Mouse (Mus musculus) neural tube, embryonic 14.5 days (tissue): ENCODE measurements around the gene Nup85. TPM values are rescaled to one million over a fixed set of nuclear protein-coding genes. Genes with fewer than 3 reads are reported as not detected.

Experiments
- ATAC-seq: fragments of 200-750 bp; cut with Nextera tagmentation; 2 replicates; pipeline ENCODE4 v1.8.0; 2017; ENCODE audit warnings: low read depth, mild to moderate bottlenecking, moderate TSS enrichment, moderate library complexity
- H3K27ac ChIP-seq: fragments of 300-500 bp; sonication (generic); 2 replicates; pipeline ENCODE4 v1.5.1; 2014; ENCODE audit warnings: low read depth, mild to moderate bottlenecking, control low read depth, low read length, moderate library complexity, mixed read lengths
- H3K27me3 ChIP-seq: fragments of 300-500 bp; sonication (generic); 2 replicates; pipeline ENCODE4 v1.6.1; 2014; ENCODE audit warnings: low read length; ENCODE audit not compliant: control insufficient read depth, insufficient read depth
- H3K36me3 ChIP-seq: fragments of 300-500 bp; sonication (generic); 2 replicates; pipeline ENCODE4 v1.6.1; 2014; ENCODE audit warnings: low read length, mixed read lengths; ENCODE audit not compliant: control insufficient read depth, insufficient read depth
- H3K4me1 ChIP-seq: fragments of 300-500 bp; sonication (generic); 2 replicates; pipeline ENCODE4 v1.6.1; 2014; ENCODE audit warnings: low read length; ENCODE audit not compliant: control insufficient read depth, insufficient read depth
- H3K4me2 ChIP-seq: fragments of 300-500 bp; sonication (generic); 2 replicates; pipeline ENCODE4 v1.6.1; 2014; ENCODE audit warnings: mild to moderate bottlenecking, low read depth, low read length, control low read depth
- H3K4me3 ChIP-seq: fragments of 300-500 bp; sonication (generic); 2 replicates; pipeline ENCODE4 v1.5.1; 2014; ENCODE audit warnings: low read depth, low read length, control low read depth, mixed read lengths
- H3K9ac ChIP-seq: fragments of 300-500 bp; sonication (generic); replicated peaks from 2 replicates; pipeline ENCODE4 v1.6.1; 2014; ENCODE audit warnings: low read depth, mild to moderate bottlenecking, control low read depth, low read length, mixed read lengths
- H3K9me3 ChIP-seq: fragments of 300-500 bp; sonication (generic); 2 replicates; pipeline ENCODE4 v1.6.1; 2016; ENCODE audit warnings: low read length; ENCODE audit not compliant: control insufficient read depth
- WGBS: fragments of 180-500 bp; shearing (Covaris S2); extraction: QIAGEN DNeasy Blood & Tissue Kit; methylation state at CpG from one replicate; pipeline ENCODE4 v1.1.7; 2014; 5-methylcytosine and 5-hydroxymethylcytosine counted together
- polyA plus RNA-seq: library from polyadenylated mRNA; unstranded; fragments of >200 nt; fragmentation: Nextera tagmentation; extraction: Ambion mirVana; gene quantifications from 2 replicates; pipeline ENCODE4 v1.2.1, GENCODE M21; 2014

Gene Nup85
- polyA plus RNA-seq, 1 experiment from 2014 or later, result 98.2 TPM

- H3K4me1 ChIP-seq, result peaks cover 23% of the 10 kb centered on the region
- 94% methylated on average over 18 of the region's 18 CpGs for WGBS
- no peak for ATAC-seq
- H3K27ac ChIP-seq, result no peak overlapping the region
- no peaks in the 10 kb centered on the region for H3K9me3 ChIP-seq
- no peak overlapping the region for H3K4me3 ChIP-seq
- H3K27me3 ChIP-seq, result no peaks in the 10 kb centered on the region
- no peak overlapping the region for H3K9ac ChIP-seq
- no peak overlapping the region for H3K4me2 ChIP-seq
- peaks cover 29% of the 10 kb centered on the region for H3K36me3 ChIP-seq
These were observed 42.5 kb downstream of the Nup85 start for GRCm38 (mm10) chr11:115606733-115607132.

- no peaks in the 10 kb centered on the region for H3K9me3 ChIP-seq
- no peaks in the 10 kb centered on the region for H3K27me3 ChIP-seq
- H3K27ac ChIP-seq, result no peak overlapping the region
- no peak overlapping the region for H3K4me3 ChIP-seq
- ATAC-seq, result no peak
- H3K9ac ChIP-seq, result no peak overlapping the region
- no peak overlapping the region for H3K4me2 ChIP-seq
- H3K4me1 ChIP-seq, result peaks cover 14% of the 10 kb centered on the region
- H3K36me3 ChIP-seq, result peaks cover 29% of the 10 kb centered on the region
- WGBS, result 86% methylated on average over 23 of the region's 23 CpGs
These were observed 44.5 kb downstream of the Nup85 start for GRCm38 (mm10) chr11:115608421-115609399.

GRCm38 (mm10) chr11:115609576-115609975, 45.3 kb downstream of the Nup85 start:
- H3K4me3 ChIP-seq, result no peak overlapping the region
- H3K4me2 ChIP-seq, result no peak overlapping the region
- no peaks in the 10 kb centered on the region for H3K27me3 ChIP-seq
- H3K4me1 ChIP-seq, result peaks cover 13% of the 10 kb centered on the region
- peaks cover 29% of the 10 kb centered on the region for H3K36me3 ChIP-seq
- WGBS, result 82% methylated on average over 3 of the region's 3 CpGs
- no peak for ATAC-seq
- no peaks in the 10 kb centered on the region for H3K9me3 ChIP-seq
- H3K9ac ChIP-seq, result no peak overlapping the region
- H3K27ac ChIP-seq, result no peak overlapping the region

GRCm38 (mm10) chr11:115611173-115611572, 46.9 kb downstream of the Nup85 start:
- H3K9ac ChIP-seq, result no peak overlapping the region
- H3K4me2 ChIP-seq, result no peak overlapping the region
- H3K27ac ChIP-seq, result no peak overlapping the region
- H3K4me3 ChIP-seq, result no peak overlapping the region; the same call in 1 of the 2 replicates
- H3K36me3 ChIP-seq, result peaks cover 31% of the 10 kb centered on the region
- no peaks in the 10 kb centered on the region for H3K27me3 ChIP-seq
- peaks cover 6% of the 10 kb centered on the region; the same call in 1 of the 2 replicates for H3K4me1 ChIP-seq
- 65% methylated on average over 6 of the region's 6 CpGs for WGBS
- no peaks in the 10 kb centered on the region for H3K9me3 ChIP-seq
- ATAC-seq, result no peak

GRCm38 (mm10) chr11:115612059-115612409, 47.8 kb downstream of the Nup85 start:
- H3K4me3 ChIP-seq, result peak overlapping the region; percentile 62
- peak; percentile 18; the same call in 1 of the 2 replicates for ATAC-seq
- H3K27ac ChIP-seq, result peak overlapping the region; percentile 52; the same call in 1 of the 2 replicates
- peak overlapping the region; percentile 90 for H3K4me2 ChIP-seq
- H3K9me3 ChIP-seq, result no peaks in the 10 kb centered on the region
- H3K27me3 ChIP-seq, result no peaks in the 10 kb centered on the region
- under 1% methylated on average over 13 of the region's 13 CpGs for WGBS
- peak overlapping the region; percentile 63; the same call in 1 of the 2 replicates for H3K9ac ChIP-seq
- peaks cover 6% of the 10 kb centered on the region; the same call in 1 of the 2 replicates for H3K4me1 ChIP-seq
- peaks cover 25% of the 10 kb centered on the region for H3K36me3 ChIP-seq

- no peaks in the 10 kb centered on the region for H3K27me3 ChIP-seq
- peak within 1 kb of the TSS; percentile 63 for H3K9ac ChIP-seq
- H3K4me3 ChIP-seq, result peak within 1 kb of the TSS; percentile 62
- H3K9me3 ChIP-seq, result no peaks in the 10 kb centered on the region
- peak; percentile 78 for ATAC-seq
- peaks cover 21% of the 10 kb centered on the region; the same call in 1 of the 2 replicates for H3K36me3 ChIP-seq
- WGBS, result under 1% methylated on average over 51 of the region's 80 CpGs
- peak within 1 kb of the TSS; percentile 73 for H3K27ac ChIP-seq
- peaks cover 6% of the 10 kb centered on the region; the same call in 1 of the 2 replicates for H3K4me1 ChIP-seq
- peak within 1 kb of the TSS; percentile 90 for H3K4me2 ChIP-seq
These were observed 48.3 kb downstream of the Nup85 start, which contains the start of gene Mif4gd for GRCm38 (mm10) chr11:115612410-115613137. TSS of gene Mif4gd (minus strand) at chr11:115612969.

DNA sequence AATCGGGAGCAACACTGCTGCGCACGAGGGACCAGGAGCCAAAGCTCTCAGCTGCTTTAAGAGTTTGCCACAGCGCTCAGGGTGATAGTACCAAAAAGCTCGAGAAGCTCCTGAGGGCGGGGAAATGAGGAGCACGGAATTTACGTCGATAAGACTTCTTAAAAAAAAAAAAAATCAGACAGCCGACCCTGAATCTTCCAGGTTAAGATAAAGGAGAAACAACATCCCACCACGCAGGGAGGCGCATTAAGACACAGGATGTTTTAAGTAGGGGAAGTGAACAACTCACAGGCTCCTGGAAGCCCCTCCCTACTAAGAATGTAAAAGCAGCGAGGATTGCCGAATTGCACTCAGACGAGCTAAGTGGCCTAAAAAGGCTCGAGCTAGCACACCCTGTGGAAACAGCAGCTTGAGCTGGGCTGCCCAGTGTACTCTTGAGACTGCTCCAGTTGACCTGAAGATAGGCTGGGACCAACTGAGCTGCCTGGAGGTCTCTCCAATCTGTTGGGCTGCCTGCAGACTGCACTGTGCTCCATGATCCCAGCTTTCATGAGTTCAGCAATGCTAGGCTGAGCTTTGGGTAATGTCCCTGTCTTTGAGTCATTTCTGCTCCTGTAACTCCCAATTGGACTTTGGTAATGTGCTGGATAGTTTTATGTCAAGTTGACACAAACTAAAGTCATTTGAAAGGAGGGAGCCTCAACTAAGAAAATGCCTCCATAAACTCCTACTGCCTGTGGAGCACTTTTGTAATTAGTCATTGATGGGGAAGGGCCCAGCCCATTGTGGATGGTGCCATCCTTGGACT, 49.1 kb downstream of the Nup85 start:
- H3K27me3 ChIP-seq, result no peaks in the 10 kb centered on the region
- peak overlapping the region; percentile 2; the same call in 1 of the 2 replicates for H3K27ac ChIP-seq
- no peak for ATAC-seq
- H3K36me3 ChIP-seq, result peaks cover 14% of the 10 kb centered on the region; the same call in 1 of the 2 replicates
- H3K9ac ChIP-seq, result peak overlapping the region; percentile 63
- 2% methylated on average over 16 of the region's 16 CpGs for WGBS
- H3K4me3 ChIP-seq, result peak overlapping the region; percentile 62
- peaks cover 6% of the 10 kb centered on the region; the same call in 1 of the 2 replicates for H3K4me1 ChIP-seq
- peak overlapping the region; percentile 90 for H3K4me2 ChIP-seq
- no peaks in the 10 kb centered on the region for H3K9me3 ChIP-seq

DNA sequence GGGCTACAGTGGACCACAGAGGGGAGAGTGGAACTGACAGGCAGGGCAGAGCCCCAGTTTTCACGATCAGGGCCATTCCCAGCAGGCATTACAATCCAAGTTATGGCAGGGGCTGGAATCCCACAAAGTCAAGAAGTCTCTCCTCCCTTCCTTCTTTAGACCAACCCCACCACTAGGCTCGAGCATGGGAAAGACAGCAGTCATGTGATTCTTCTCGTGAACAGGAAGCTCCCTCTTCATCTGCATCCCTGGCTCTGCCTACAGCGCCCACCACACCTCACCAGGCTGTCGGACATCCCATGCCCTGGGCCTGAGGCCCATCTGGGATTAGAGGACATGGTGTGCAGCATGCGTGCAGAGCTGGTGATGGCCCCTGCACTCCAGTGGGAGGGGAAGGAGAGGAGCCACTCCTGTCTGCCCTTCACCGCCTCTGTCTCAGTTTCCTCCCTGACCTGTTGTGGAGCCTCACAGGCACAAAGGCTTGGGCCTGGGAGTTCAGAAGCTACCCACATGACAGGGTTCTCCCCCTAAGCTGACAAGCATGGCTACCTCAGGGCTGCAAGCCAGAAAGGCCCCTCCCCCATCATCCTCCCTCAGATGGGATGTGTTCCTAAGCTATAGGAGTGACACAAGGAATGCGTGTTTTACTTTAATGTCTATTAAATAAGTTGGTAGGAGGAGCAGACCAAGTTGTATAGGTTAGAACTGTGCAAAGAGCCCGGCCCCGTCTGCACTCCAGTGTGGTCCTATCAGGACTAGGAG, 50.3 kb downstream of the Nup85 start:
- Histone ChIP-seq H3K27ac (no peak overlapping the region), H3K36me3 (peaks cover 8% of the 10 kb centered on the region; the same call in 1 of the 2 replicates), H3K4me3 (no peak overlapping the region), H3K9ac (no peak overlapping the region), H3K27me3 (no peaks in the 10 kb centered on the region), H3K9me3 (no peaks in the 10 kb centered on the region), H3K4me1 (peaks cover 6% of the 10 kb centered on the region; the same call in 1 of the 2 replicates), H3K4me2 (no peak overlapping the region)
- 85% methylated on average over 10 of the region's 10 CpGs for WGBS
- ATAC-seq, result no peak
